Mouse (Mus musculus) thymus, postnatal 0 days (tissue): ENCODE measurements around the gene Zmpste24. TPM values are rescaled to one million over a fixed set of nuclear protein-coding genes. Genes with fewer than 3 reads are reported as not detected.
A peak's percentile ranks its signal among the peaks of the same experiment; 100 is the strongest.

Experiments used
- DNase-seq: peaks from one replicate; pipeline ENCODE4 v3.0.0-alpha.2; 2015; ENCODE audit warnings: low spot score
- polyA plus RNA-seq: library from polyadenylated mRNA; unstranded; fragments of >200 nt; fragmentation: Nextera tagmentation; extraction: Ambion mirVana; gene quantifications from 2 replicates; pipeline ENCODE4 v1.2.1, GENCODE M21; 2015

Zmpste24 gene
- polyA plus RNA-seq, 1 experiment from 2014 or later, result 49.0 TPM

DNA sequence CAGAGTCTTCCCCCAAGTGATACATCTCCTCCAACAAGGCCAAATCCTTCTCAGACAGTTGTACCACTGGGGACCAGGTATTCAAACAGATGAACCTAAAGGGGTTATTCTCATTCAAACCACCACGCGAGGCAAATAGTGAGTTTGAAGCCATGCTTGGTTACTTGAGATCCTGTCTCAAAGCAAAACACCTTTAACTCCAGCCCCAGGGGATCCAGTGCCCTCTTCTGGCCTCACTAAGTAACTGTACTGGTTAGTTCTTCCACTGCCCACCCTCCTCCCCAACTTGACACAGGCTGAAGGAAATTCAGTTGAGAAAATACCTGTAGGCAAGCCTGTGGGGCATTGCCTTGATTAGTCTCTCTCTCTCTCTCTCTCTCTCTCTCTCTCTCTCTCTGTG lies 65.0 kb downstream of the Zmpste24 start:
- peak; percentile 32 for DNase-seq

GRCm38 (mm10) chr4:121031440-121031839 lies 66.6 kb downstream of the Zmpste24 start:
- DNase-seq, result peak; percentile 10

GRCm38 (mm10) chr4:121029632-121030031 lies 68.4 kb downstream of the Zmpste24 start:
- no peak for DNase-seq

GRCm38 (mm10) chr4:121028659-121029392 lies 69.2 kb downstream of the Zmpste24 start:
- peak; percentile 60 for DNase-seq

DNA sequence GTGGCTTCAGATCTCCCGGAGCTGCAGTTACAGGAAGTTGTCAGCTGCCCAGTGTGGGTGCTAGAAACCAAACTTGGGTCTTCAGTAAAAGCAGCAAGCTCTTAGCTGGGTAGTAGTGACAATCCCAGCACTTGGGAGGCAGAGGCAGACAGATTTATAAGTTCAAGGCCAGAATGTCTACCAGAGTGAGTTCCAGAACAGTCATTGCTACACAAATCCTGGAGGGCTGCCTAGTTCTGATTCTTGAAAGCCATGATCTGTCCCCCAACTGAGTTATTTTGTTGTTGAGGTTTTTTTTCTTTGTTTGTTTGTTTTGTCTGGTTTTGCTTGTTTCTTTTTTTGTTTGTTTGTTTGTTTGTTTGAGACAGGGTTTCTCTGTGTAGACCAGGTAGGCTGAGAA lies 69.9 kb downstream of the Zmpste24 start:
- DNase-seq, result no peak

DNA sequence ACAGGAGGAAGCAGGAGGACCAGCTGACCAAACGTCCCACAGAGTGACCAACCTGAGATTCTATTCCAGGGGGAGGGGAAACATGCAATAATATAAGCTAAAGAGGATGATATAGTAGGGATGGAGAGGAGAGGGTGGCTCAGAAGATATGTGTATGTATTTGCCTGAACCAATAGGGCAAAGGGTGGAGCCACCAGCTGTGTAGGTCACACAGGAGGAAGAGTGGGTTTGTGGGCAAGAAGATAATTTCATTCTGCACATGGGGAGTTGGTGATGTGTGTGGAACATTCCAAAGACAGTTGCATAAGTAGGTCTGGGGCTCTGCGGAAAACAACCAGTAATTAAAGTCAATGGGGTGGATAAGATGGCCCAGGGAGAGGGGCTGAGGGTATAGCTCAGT lies 72.4 kb downstream of the Zmpste24 start:
- DNase-seq, result no peak

- DNase-seq, result no peak
These were observed 74.1 kb downstream of the Zmpste24 start for GRCm38 (mm10) chr4:121023941-121024340.

GRCm38 (mm10) chr4:121023464-121023863 lies 74.6 kb downstream of the Zmpste24 start:
- DNase-seq, result no peak

DNA sequence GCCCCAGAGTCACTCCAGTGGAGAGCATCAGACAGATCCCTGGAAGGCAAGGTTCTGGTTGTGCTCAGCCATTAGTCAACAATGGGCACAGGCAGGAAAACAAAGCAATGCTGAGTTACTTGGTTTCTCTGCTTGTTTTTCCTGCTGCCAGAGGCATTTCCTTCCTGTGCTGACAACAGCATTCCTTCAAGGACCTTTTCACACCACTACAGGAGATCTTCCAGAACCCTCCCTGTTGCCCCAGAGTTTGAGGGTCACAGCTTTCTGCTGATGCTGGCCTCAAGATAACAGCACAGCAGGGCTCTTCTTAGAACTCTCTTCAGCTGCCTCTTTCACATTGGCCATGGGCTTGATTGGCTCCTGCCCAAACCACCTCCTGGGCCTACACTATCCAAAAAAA lies 76.1 kb downstream of the Zmpste24 start:
- no peak for DNase-seq

DNA sequence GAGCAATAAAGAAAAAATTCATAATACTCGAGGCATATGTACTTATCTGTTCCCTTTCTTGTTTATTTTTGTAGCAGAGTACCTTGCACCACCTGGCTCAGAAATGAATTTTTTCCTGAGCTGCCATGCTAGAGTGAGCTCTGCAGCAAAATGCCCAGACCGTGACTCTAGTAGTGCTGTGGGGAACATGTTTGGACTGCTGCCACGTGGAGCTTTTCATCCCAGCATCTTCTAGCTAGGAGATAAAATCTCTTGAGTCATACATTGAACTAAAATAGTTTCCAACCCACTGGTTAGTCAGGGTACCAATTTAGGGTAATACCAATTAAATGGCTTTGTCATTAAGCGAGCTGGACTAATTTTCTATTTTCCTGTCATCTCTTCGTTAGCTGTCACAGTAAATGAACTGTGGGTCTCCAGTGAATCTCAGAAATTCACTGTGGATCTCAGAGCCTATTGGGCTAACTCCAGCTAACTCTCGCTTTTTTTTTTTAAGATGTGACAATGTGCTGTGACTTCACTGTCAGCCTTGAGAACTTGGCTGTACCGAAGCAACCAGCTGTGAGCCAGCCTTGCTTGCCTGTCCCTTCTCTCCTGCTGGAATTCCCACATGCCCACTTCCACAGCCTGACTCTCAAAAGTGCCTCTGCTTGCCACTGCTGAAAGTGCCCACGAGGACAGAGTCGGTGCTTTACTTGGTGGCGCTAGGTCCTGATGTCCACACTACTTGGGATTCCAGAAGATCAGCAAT lies 77.8 kb downstream of the Zmpste24 start:
- no peak for DNase-seq

DNA sequence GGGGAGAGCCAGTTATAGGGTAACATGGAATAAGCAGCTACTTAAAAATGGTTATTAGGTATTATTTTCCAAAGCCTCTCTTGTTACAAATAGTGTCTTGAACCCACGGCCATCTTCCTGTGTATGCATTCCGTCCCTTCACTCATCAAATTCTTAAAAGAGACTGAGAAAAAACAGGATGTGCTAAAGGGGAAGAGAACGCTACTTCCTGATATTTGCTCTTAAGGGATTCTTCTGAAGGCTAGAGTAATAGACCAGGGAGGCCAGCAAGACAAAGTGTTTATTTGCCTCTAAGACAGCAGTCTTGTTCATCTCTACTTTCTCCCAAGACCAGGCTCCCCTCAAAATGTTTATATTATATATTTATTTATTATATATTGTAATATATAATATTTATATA lies 79.8 kb downstream of the Zmpste24 start:
- DNase-seq, result no peak

- DNase-seq, result peak; percentile 96
These were observed 80.9 kb downstream of the Zmpste24 start, which contains the start of gene Smap2 for GRCm38 (mm10) chr4:121016928-121017657. Gene Smap2, minus strand, starts transcription at chr4:121017247.

DNA sequence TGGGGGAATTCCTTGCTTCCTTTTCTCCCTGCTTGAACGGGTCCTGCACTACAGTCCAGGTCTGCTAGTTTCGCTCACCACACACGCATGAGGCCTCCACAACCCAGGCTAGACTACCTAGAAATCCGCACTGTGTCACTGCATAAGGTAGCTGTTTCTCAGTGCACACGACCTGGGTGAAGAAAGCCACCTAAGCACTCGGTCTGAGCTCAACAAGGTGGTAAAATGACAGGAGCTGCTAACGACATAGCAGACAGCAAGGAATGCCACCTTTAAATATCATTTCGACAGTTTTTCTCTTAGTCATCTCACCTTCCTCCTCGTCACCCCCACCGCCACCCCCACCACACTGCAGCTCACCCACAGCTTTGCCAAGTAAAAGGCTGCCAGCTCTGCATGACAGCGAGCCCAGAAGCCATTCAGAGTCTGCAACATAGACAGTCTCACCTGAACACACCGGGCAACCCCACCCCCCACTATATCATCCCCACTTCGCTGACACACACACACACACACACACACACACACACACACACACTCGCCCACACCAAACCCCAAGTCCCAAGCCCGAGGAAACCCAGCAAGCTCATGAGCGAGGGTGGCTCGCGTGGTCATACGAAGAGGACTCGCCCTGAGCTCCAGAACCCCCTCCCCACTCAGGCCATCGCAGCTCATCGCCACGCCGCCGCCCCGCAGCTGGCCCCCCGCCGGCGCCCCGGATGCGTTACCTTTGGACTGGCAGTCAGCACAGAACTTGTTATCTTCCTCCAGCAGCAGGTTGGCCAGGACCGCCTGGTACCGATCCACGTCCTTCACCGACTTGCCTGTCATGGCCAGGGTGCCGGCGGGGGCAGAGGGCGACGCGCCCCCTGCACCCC lies 81.8 kb downstream of the Zmpste24 start:
- peak; percentile 33 for DNase-seq

DNA sequence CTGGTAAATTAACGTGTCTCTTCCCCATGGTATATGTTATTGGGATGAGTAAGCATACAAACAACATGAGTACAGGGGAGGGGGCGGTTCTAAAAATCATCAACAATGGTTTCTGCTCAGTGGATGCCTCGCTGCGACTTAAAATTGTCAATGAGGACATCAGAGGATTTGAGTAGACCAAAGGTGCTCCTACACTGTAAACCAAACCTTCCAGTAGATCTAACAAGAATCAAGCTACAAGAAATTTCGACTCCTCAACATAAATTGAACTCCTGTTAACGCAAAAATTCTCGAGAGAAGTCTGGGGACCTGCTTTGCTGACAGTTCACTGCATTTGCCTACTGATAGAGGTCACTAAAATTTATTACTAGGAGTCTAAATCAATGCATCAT lies 82.8 kb downstream of the Zmpste24 start:
- no peak for DNase-seq

- no peak for DNase-seq
These were observed 83.3 kb downstream of the Zmpste24 start for GRCm38 (mm10) chr4:121014594-121015267.

DNA sequence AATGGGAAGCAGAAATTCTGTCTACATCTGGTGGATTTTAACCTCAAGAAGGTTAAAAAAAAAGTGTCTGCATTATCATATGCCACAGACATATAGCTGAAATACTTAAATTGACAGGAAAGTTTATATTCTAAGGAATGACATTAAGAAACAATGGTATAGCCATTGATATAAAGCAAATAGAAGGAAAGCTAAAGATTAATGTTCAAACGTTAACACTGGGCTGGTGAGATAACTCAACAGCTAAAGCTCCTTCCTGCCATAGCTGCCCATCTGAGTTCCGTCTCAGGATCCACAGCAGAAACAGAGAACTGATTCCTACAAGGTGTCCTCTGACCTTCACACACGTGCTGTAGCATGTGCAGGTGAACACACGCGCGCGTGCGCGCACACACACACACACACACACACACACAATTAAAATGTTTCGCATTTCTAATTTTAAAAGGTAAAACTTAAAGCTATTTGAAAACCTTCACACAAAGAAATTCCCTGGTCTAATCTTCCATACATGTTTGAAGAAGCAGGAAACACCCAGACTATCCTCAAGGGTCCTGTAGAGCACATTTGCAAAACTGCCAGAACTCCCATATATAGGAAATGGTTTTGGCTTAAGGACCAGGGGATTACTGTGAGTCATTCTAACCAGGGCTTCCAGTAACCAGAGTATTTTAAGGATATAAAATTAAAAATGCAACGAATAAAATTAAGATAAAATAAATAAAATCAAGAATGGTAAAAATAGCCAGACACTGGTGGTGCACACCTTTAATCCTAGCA lies 87.1 kb downstream of the Zmpste24 start:
- DNase-seq, result no peak
